Mouse (Mus musculus): Measurements from ENCODE around the gene Metap2. TPM values are rescaled to one million over a fixed set of nuclear protein-coding genes. Genes with fewer than 3 reads are reported as not detected.
A peak's percentile ranks its signal among the peaks of the same experiment; 100 is the strongest.

Metap2 gene
- polyA plus RNA-seq, 1 experiment from 2014 or later: 182 TPM

- Histone ChIP-seq H3K36me3 (ENCODE audit: control insufficient read depth, insufficient read depth, low read length) (no peaks in the 10 kb centered on the region), H3K4me1 (ENCODE audit: control insufficient read depth, insufficient read depth, low read length) (no peaks in the 10 kb centered on the region), H3K27me3 (replicated peaks; ENCODE audit: control insufficient read depth, insufficient read depth, low read length) (no peaks in the 10 kb centered on the region), H3K9me3 (ENCODE audit: control insufficient read depth, low read length) (no peaks in the 10 kb centered on the region), H3K4me3 (ENCODE audit: low read depth, low read length) (no peak overlapping the region), H3K9ac (ENCODE audit: low read depth, low read length) (no peak overlapping the region), H3K27ac (replicated peaks; ENCODE audit: low read depth, low read length) (no peak overlapping the region), H3K4me2 (ENCODE audit: low read depth, low read length) (no peak overlapping the region; the same call in 1 of the 2 replicates)
- ATAC-seq (ENCODE audit: low read depth) (no peak), DNase-seq (ENCODE audit: low spot score) (no peak)
- WGBS: 22% methylated on average over 10 of the region's 10 CpGs
Observed at GRCm38 (mm10) chr10:93907376-93907775, 10.5 kb upstream of the Metap2 start.

- no peaks in the 10 kb centered on the region for H3K9me3 ChIP-seq (ENCODE audit: control insufficient read depth, low read length)
- no peaks in the 10 kb centered on the region for H3K4me1 ChIP-seq (ENCODE audit: control insufficient read depth, insufficient read depth, low read length)
- H3K27ac ChIP-seq (replicated peaks; ENCODE audit: low read depth, low read length): no peak overlapping the region
- H3K9ac ChIP-seq (ENCODE audit: low read depth, low read length): no peak overlapping the region
- H3K4me3 ChIP-seq (ENCODE audit: low read depth, low read length): no peak overlapping the region
- 86% methylated on average over 11 of the region's 11 CpGs for WGBS
- ATAC-seq (ENCODE audit: low read depth) (no peak), DNase-seq (ENCODE audit: low spot score) (no peak)
- no peak overlapping the region for H3K4me2 ChIP-seq (ENCODE audit: low read depth, low read length)
- H3K36me3 ChIP-seq (ENCODE audit: control insufficient read depth, insufficient read depth, low read length): no peaks in the 10 kb centered on the region
- no peaks in the 10 kb centered on the region for H3K27me3 ChIP-seq (replicated peaks; ENCODE audit: control insufficient read depth, insufficient read depth, low read length)
Observed at GRCm38 (mm10) chr10:93899907-93900306, 3.0 kb upstream of the Metap2 start.

- H3K9me3 ChIP-seq (ENCODE audit: control insufficient read depth, low read length): no peaks in the 10 kb centered on the region
- no peak overlapping the region for H3K4me2 ChIP-seq (ENCODE audit: low read depth, low read length)
- H3K27ac ChIP-seq (replicated peaks; ENCODE audit: low read depth, low read length): no peak overlapping the region
- no peaks in the 10 kb centered on the region for H3K27me3 ChIP-seq (replicated peaks; ENCODE audit: control insufficient read depth, insufficient read depth, low read length)
- no peak for DNase-seq (ENCODE audit: low spot score)
- no peaks in the 10 kb centered on the region for H3K4me1 ChIP-seq (ENCODE audit: control insufficient read depth, insufficient read depth, low read length)
- no peak overlapping the region for H3K9ac ChIP-seq (ENCODE audit: low read depth, low read length)
- no peak overlapping the region for H3K4me3 ChIP-seq (ENCODE audit: low read depth, low read length)
- H3K36me3 ChIP-seq (ENCODE audit: control insufficient read depth, insufficient read depth, low read length): no peaks in the 10 kb centered on the region
- WGBS: 63% methylated on average over 2 of the region's 2 CpGs
- no peak for ATAC-seq (ENCODE audit: low read depth)
Observed at GRCm38 (mm10) chr10:93899303-93899702, 2.4 kb upstream of the Metap2 start.

- H3K9me3 ChIP-seq (ENCODE audit: control insufficient read depth, low read length): no peaks in the 10 kb centered on the region
- DNase-seq (ENCODE audit: low spot score) (no peak), ATAC-seq (ENCODE audit: low read depth) (no peak)
- no peak overlapping the region for H3K4me3 ChIP-seq (ENCODE audit: low read depth, low read length)
- H3K27ac ChIP-seq (replicated peaks; ENCODE audit: low read depth, low read length): no peak overlapping the region
- no peaks in the 10 kb centered on the region for H3K27me3 ChIP-seq (replicated peaks; ENCODE audit: control insufficient read depth, insufficient read depth, low read length)
- no peak overlapping the region for H3K9ac ChIP-seq (ENCODE audit: low read depth, low read length)
- H3K36me3 ChIP-seq (ENCODE audit: control insufficient read depth, insufficient read depth, low read length): no peaks in the 10 kb centered on the region
- 88% methylated on average over 4 of the region's 4 CpGs for WGBS
- peaks cover 9% of the 10 kb centered on the region for H3K4me1 ChIP-seq (ENCODE audit: control insufficient read depth, insufficient read depth, low read length)
- H3K4me2 ChIP-seq (ENCODE audit: low read depth, low read length): no peak overlapping the region
Observed at GRCm38 (mm10) chr10:93892551-93892950, 4.3 kb downstream of the Metap2 start.

GRCm38 (mm10) chr10:93891031-93891430, 5.9 kb downstream of the Metap2 start:
- WGBS: 96% methylated on average over 1 of the region's 1 CpGs
- no peak overlapping the region for H3K27ac ChIP-seq (replicated peaks; ENCODE audit: low read depth, low read length)
- H3K4me2 ChIP-seq (ENCODE audit: low read depth, low read length): no peak overlapping the region
- no peaks in the 10 kb centered on the region for H3K27me3 ChIP-seq (replicated peaks; ENCODE audit: control insufficient read depth, insufficient read depth, low read length)
- no peak for DNase-seq (ENCODE audit: low spot score)
- no peak overlapping the region for H3K4me3 ChIP-seq (ENCODE audit: low read depth, low read length)
- H3K36me3 ChIP-seq (ENCODE audit: control insufficient read depth, insufficient read depth, low read length): peaks cover 9% of the 10 kb centered on the region
- no peaks in the 10 kb centered on the region for H3K9me3 ChIP-seq (ENCODE audit: control insufficient read depth, low read length)
- no peak for ATAC-seq (ENCODE audit: low read depth)
- peaks cover 9% of the 10 kb centered on the region for H3K4me1 ChIP-seq (ENCODE audit: control insufficient read depth, insufficient read depth, low read length)
- H3K9ac ChIP-seq (ENCODE audit: low read depth, low read length): no peak overlapping the region

- peaks cover 14% of the 10 kb centered on the region for H3K36me3 ChIP-seq (ENCODE audit: control insufficient read depth, insufficient read depth, low read length)
- peak overlapping the region; percentile 90 for H3K4me2 ChIP-seq (ENCODE audit: low read depth, low read length)
- peak overlapping the region; percentile 65; the same call in 1 of the 2 replicates for H3K9ac ChIP-seq (ENCODE audit: low read depth, low read length)
- peaks cover 9% of the 10 kb centered on the region for H3K4me1 ChIP-seq (ENCODE audit: control insufficient read depth, insufficient read depth, low read length)
- no peaks in the 10 kb centered on the region for H3K9me3 ChIP-seq (ENCODE audit: control insufficient read depth, low read length)
- ATAC-seq (ENCODE audit: low read depth) (no peak), DNase-seq (ENCODE audit: low spot score) (no peak)
- H3K27me3 ChIP-seq (replicated peaks; ENCODE audit: control insufficient read depth, insufficient read depth, low read length): no peaks in the 10 kb centered on the region
- H3K4me3 ChIP-seq (ENCODE audit: low read depth, low read length): peak overlapping the region; percentile 93; the same call in 1 of the 2 replicates
- H3K27ac ChIP-seq (replicated peaks; ENCODE audit: low read depth, low read length): no peak overlapping the region
- WGBS: 70% methylated on average over 4 of the region's 4 CpGs
Observed at GRCm38 (mm10) chr10:93890565-93890964, 6.3 kb downstream of the Metap2 start.

GRCm38 (mm10) chr10:93889976-93890375, 6.9 kb downstream of the Metap2 start:
- no peak for ATAC-seq (ENCODE audit: low read depth)

GRCm38 (mm10) chr10:93889579-93889950, 7.3 kb downstream of the Metap2 start:
- H3K36me3 ChIP-seq (ENCODE audit: control insufficient read depth, insufficient read depth, low read length): peaks cover 24% of the 10 kb centered on the region
- peak overlapping the region; percentile 90 for H3K4me2 ChIP-seq (ENCODE audit: low read depth, low read length)
- H3K27me3 ChIP-seq (replicated peaks; ENCODE audit: control insufficient read depth, insufficient read depth, low read length): no peaks in the 10 kb centered on the region
- H3K27ac ChIP-seq (replicated peaks; ENCODE audit: low read depth, low read length): peak overlapping the region; percentile 87
- WGBS: under 1% methylated on average over 24 of the region's 30 CpGs
- peaks cover 9% of the 10 kb centered on the region for H3K4me1 ChIP-seq (ENCODE audit: control insufficient read depth, insufficient read depth, low read length)
- peak; percentile 99 for ATAC-seq (ENCODE audit: low read depth)
- H3K9me3 ChIP-seq (ENCODE audit: control insufficient read depth, low read length): no peaks in the 10 kb centered on the region
- peak overlapping the region; percentile 93 for H3K4me3 ChIP-seq (ENCODE audit: low read depth, low read length)
- H3K9ac ChIP-seq (ENCODE audit: low read depth, low read length): peak overlapping the region; percentile 94
- peak; percentile 96 for DNase-seq (ENCODE audit: low spot score)

More at GRCm38 (mm10) chr10:93889976-93890375, 6.9 kb downstream of the Metap2 start:
- peak; percentile 45 for DNase-seq (ENCODE audit: low spot score)
- 1% methylated on average over 22 of the region's 22 CpGs for WGBS
- peak overlapping the region; percentile 65 for H3K9ac ChIP-seq (ENCODE audit: low read depth, low read length)
- peak overlapping the region; percentile 87; the same call in 1 of the 2 replicates for H3K27ac ChIP-seq (replicated peaks; ENCODE audit: low read depth, low read length)
- H3K36me3 ChIP-seq (ENCODE audit: control insufficient read depth, insufficient read depth, low read length): peaks cover 20% of the 10 kb centered on the region
- peak overlapping the region; percentile 90 for H3K4me2 ChIP-seq (ENCODE audit: low read depth, low read length)
- no peaks in the 10 kb centered on the region for H3K27me3 ChIP-seq (replicated peaks; ENCODE audit: control insufficient read depth, insufficient read depth, low read length)
- peak overlapping the region; percentile 93 for H3K4me3 ChIP-seq (ENCODE audit: low read depth, low read length)
- H3K4me1 ChIP-seq (ENCODE audit: control insufficient read depth, insufficient read depth, low read length): peaks cover 9% of the 10 kb centered on the region
- H3K9me3 ChIP-seq (ENCODE audit: control insufficient read depth, low read length): no peaks in the 10 kb centered on the region

GRCm38 (mm10) chr10:93888935-93889578, 7.8 kb downstream of the Metap2 start:
- peak overlapping the region; percentile 94 for H3K9ac ChIP-seq (ENCODE audit: low read depth, low read length)
- 2% methylated on average over 34 of the region's 38 CpGs for WGBS
- no peaks in the 10 kb centered on the region for H3K9me3 ChIP-seq (ENCODE audit: control insufficient read depth, low read length)
- no peaks in the 10 kb centered on the region for H3K27me3 ChIP-seq (replicated peaks; ENCODE audit: control insufficient read depth, insufficient read depth, low read length)
- H3K4me3 ChIP-seq (ENCODE audit: low read depth, low read length): peak overlapping the region; percentile 93
- H3K27ac ChIP-seq (replicated peaks; ENCODE audit: low read depth, low read length): peak overlapping the region; percentile 87
- peak; percentile 62 for ATAC-seq (ENCODE audit: low read depth)
- H3K36me3 ChIP-seq (ENCODE audit: control insufficient read depth, insufficient read depth, low read length): peaks cover 29% of the 10 kb centered on the region
- peak; percentile 24 for DNase-seq (ENCODE audit: low spot score)
- H3K4me2 ChIP-seq (ENCODE audit: low read depth, low read length): peak overlapping the region; percentile 90
- peaks cover 9% of the 10 kb centered on the region for H3K4me1 ChIP-seq (ENCODE audit: control insufficient read depth, insufficient read depth, low read length)

All from embryonic facial prominence, embryonic 14.5 days (tissue).